Mouse (Mus musculus) left cerebral cortex, adult 8-10 months (tissue): ENCODE data around the gene Zkscan4. TPM values are rescaled to one million over a fixed set of nuclear protein-coding genes. Genes with fewer than 3 reads are reported as not detected.
"Not testable (repeated sequence)": the region's sequence is repeated elsewhere in the genome, so short reads cannot be mapped to it uniquely, and the experiment has no call there.

Experiments used
- DNase-seq, 2 experiments: peaks; one replicate each; pipeline ENCODE4 v3.0.0; 2022; ENCODE audit warnings: low spot score in 2 of 2
- total RNA-seq, 4 experiments: library from RNA; stranded (reverse); gene quantifications; 2 replicates each; pipeline ENCODE4 v1.2.4; 2022

Gene Zkscan4
- 1 to 10 TPM; 5.1 to 6.2 (median 5.8) TPM for total RNA-seq

DNA sequence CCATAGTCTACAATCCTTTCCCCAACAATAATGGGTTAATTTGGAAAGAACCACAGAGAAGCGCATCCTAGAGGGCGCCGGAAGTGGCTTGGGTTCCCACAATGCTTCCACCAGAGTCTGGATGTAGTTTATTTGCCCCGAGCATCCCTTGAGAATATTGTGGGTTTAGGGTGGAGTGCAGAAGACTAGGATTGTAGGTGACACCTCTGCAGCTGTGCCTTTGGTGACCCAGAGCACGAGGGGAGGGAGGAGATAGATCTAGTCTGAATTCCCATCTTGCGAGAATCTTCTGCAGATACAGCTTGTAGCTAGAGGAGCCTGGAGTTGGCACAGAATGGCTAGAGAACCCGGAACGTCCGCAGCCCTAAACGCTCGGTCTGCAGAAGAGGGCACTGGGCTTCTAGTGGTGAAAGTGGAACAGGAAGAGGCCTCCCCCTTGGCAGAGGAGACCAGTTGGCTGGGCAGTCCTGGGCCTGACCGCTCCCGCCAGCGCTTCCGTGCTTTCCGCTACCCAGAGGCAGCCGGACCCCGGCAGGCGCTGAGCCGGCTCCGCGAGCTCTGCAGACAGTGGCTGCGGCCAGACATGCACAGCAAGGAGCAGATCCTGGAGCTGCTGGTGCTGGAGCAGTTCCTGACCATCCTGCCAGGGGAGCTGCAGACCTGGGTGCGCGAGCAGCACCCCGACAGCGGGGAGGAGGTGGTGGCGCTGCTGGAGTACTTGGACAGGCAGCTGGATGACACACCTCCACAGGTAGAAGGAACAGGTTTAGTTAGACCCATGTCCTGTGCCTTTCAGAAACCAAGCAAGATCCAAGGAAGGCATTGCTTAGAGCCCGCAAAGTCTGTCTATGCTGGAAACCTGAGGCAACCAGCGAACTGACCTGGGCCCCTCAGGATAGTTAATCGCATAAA, at the start of gene Zkscan4, which contains the start of gene Gm10065:
Gene Zkscan4, plus strand, starts transcription at position 149 of the 912 bp plus-strand sequence.
Gene Gm10065, minus strand, starts transcription at position 683 of the 912 bp plus-strand sequence.
- peak; percentile 54 to 67 for DNase-seq

DNA sequence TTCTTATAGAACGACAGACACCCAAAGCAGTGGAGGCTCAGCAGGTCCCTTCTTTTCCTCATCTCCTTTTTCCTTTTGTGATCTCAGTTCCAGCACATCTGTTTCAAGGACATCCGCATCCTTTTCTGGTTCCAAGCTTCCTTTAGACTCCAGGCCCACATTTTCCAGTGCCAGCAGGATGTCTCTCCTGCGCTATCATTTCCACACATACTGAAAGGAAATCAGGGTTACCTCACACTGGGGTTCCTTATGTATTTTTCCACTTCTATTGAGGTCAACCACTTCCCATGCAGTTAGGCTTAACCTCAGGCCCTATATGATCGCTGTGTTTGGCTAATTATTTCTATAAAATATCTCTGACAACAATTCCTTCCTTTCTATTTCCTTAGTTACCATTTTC, 43.2 kb upstream of the Zkscan4 start:
- no peak for DNase-seq

DNA sequence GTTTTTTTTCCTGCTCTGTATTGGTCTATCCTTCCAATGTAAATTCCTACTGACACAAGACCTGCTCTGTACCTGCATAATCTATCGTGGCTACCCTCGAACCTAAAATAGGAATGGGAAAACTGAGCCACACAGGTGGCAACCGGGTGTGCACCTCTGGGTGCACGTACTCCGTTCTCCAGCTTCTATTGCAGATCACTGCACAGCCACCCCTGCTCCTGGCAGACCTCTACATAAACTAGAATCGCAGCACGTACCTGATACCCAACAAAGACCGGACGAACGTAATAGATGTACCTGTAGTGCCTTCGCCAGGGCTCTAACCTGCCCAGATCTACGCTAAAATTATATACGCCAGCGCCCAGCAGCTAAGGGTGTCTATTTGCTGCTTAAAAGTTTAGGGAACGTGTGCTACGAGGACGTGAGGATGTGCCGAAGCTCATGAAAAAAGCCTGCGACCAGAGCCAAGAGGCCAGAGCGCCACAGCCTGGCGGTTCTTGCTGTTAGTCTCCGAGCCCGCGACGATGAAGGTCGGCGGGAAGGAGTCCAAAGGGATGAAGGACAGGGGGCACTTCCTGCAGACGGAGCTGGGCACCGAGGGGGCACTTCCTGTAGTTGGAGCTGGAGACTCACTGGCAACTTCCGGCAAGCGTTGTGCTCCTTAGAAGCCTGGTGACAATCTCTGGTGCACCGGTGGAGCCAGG, 38.1 kb upstream of the Zkscan4 start, which contains the start of gene Pgbd1:
Gene Pgbd1, minus strand, starts transcription at position 556 of the 704 bp plus-strand sequence.
- peak; percentile 46 to 54 for DNase-seq

DNA sequence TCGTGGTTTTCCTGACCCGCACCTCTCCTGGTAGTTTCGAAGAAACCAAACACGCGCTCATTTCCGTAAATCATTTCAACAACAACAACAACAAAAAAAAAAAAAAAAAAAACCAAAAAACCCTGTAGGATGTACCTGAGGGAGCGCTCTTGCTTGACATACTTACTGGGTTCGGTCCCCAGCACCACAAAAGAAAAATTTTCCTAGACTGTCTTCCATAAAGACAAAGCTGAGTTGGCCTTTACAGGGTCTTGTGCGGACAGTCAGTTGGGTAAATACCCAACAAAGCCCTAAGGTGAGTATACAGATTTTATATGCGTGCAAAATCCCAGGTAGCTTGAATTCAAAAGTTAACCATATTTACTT, 37.5 kb upstream of the Zkscan4 start:
- no peak for DNase-seq

DNA sequence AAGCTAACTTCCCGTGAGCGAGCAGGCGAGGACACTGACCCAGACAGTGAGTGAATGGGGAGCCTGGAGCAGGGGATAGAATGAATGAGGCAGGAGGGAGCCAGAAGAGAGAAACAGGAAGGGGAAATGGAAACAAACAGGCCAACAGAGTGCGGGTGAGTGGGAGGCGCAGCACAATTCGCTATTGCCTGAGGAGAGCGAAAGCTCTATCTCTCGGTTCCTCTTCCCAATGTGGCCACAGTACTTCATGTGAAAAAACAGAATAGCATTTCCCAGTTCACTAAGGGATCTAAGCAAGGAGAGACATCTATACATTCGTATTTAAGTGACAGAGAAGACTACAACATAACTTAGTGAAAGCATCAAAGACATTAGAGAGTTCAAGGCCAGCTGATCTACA, 31.9 kb upstream of the Zkscan4 start:
- no peak for DNase-seq

DNA sequence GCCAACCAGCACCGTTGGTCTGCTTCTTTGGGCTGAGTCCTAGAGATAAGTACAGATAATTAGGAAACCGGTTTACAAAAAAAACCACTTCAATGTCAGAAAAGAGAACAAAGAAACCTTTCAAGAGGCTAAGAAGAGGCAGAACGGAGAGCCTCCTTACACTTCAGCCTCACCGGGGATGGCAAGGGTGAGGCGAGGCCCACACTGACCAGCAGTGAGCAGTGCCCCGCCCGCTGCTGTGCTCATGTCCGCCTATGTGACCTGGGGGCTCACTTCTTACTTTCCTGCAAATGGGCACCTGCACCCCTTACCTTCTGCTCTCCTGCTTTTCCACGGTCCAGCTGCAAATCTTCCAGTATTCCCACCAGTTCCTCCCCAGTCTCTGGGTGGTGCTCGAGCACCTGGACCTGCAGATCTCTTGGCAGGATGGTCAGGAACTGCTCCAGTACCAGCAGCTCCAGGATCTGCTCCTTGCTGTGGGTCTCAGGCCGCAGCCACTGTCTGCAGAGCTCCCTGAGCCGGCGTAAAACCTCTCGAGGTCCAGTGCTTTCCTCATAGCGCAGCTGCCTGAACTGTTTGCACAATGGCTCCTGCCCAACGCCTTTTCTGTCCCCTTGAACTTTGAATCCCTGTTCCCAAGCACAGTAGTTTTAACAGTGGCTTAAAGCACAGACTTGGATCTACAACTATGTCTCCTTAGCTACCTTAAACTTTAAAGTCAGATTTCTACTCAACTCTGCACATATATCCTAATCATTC, 30.7 kb upstream of the Zkscan4 start:
- no peak for DNase-seq

DNA sequence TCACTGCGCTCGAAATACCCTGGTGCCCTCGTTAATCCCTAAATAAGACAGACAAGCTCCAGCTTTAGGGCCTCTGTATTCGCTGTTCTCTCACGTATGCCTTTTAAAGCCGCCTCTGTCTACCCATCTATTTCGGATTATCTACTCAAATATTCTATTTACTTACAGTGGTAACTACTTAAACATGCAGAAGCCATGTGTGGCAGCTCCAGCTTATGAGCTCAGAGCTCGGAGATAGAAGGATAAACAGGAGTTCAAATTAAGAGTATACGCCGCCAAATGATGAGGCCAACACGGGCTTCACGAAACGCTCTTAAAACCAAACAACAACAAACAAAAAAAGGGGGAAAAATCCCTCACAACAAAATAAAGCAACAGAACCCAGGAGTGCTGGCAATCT, 25.7 kb upstream of the Zkscan4 start:
- no peak for DNase-seq

DNA sequence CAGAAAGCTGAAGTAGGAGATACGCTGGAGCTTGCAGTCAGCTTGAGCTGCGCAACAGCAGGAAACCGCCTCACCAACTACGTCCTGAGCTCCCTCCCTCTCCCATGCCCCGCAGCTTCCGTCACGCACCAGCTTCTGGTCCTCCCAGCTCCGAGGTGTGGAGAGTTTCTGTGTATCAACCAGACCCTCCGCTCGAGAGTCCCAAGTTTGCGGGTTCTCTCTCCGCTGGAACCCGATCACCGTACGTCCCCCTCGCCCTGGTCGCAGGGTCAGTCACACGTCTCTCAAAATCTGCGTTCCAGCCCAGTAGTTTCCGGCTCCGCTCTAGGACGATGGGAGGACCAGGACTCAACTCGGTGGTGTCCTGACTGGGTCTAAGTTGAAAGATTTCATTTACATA, 25.3 kb upstream of the Zkscan4 start, which contains the start of gene Zscan26:
Gene Zscan26, minus strand, starts transcription at position 282 of the 400 bp plus-strand sequence.
- peak; percentile 73 to 75 for DNase-seq

DNA sequence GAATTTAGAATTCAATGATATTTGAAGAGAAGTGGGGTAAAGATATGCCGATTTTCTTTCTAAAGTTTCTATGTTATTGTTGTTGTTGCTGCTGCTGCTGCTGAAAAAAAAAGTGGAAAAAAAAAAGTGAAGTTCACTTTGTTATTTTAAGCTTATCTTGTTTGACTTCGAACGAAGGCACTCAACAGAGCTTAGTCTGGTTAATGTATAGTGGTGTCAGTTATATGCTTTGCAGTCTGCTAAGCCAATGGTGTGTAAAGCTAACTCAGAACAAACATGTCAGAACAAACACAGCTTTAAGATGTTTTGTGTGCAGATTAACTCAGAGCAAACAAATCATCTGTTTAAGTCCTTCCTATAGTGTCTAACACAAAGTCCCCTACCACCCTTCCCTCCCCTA, 24.6 kb upstream of the Zkscan4 start:
- DNase-seq = no peak

DNA sequence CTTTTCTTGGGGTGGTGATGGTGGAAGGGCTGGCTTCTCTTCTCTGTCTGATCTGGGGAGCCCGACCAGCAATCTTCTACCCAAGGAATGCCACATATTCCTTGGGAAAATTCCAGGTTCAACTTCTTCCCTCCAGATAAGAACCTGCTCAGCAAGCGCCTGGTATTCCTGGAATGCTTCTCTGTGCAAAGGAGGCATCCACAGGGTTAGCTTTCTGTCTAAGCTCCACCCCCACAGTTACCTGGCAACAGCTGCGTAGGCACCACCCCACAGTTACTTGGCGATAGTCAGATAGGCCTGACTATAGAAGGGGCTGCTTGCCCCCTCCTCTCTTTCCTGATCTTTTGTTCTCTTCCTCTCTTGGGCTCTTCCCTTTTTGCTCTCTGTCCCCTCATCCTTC, 22.4 kb upstream of the Zkscan4 start:
- DNase-seq = no peak

DNA sequence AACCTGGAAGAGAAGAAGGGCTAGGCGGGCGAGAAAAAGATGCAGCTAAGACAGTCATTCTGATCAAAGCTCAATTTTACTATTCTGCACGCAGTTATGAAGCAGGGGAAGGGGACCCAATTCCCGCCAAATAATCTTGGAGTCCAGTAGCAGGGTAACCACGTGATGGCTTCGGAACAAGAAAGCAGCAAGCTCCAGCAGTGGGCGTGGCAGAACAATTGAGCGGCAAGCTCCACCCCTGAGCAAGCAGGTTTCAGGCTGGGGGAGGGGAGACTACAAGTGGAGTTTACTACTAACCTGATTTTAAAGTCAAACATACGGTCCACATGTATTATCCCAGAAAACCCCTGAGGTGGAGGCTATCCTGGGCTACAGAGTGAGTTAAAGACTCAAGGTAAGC, 16.2 kb upstream of the Zkscan4 start:
- not testable (repeated sequence) for DNase-seq

DNA sequence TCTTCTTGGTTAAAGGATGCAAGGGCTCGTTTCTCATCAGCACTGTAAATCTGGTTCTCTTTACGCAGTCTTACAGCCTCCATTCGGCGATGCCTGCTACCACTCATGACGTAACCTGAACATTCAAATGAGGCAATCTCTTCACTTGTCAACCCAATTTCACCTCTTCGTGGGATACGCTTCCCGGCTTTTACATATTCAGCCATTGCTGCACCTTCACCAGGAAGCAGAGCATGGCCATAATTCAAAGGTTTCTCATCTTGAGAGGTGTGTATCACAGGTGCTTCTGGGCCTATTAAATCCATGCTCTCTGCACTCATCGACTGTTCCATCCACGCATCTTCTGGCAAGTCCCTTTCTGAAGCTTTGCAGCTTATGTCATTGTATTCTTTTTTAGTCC, 11.4 kb upstream of the Zkscan4 start:
- no peak for DNase-seq

DNA sequence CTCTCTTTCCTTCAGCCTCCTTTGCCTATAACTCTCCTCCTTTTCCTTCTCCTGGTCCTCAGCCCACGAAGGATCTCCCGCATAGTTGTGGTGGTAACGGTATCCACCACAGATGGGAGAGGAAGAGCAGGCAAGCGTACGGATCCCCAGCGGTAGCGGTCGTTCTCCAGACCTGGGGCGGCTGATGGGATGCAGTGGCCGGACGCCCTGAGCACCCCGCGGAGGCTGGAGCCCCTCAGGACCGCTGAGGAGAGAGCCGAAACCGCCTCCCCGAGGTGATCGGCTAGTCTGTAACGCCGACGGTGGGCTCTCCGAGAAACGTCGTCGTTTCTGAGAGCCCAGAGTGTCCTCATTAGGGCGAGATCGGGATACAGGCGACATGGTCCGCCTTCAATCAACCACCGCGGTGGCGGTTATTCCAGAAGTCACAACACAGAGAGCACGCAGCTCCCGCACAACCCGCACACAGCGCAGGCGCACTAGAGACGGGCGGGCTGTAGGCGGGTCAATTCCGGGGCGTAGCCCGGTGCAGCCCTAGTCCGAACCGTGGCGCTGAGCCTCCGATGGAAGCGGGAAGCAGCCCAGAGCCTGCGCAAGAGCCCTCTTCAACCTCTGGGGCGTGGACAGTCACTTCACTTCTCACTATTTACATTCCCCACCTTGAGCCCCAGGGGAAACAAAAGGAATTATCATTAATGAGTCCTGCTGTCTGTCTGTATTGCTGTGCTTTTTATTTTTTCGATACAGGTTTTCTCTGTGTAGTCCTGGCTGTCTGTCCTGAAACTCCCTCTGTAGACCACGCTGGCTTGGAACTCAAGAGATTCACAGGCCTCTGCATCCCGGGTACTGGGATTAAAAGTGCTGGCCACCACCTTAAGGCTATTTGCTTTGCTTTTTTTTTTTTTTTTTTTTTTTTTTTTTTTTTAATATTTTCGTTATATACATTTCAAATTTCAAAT, 10.4 kb upstream of the Zkscan4 start, which contains the start of gene Nkapl:
Gene Nkapl, minus strand, starts transcription at position 449 of the 959 bp plus-strand sequence.
- peak; percentile 55 to 60 for DNase-seq

DNA sequence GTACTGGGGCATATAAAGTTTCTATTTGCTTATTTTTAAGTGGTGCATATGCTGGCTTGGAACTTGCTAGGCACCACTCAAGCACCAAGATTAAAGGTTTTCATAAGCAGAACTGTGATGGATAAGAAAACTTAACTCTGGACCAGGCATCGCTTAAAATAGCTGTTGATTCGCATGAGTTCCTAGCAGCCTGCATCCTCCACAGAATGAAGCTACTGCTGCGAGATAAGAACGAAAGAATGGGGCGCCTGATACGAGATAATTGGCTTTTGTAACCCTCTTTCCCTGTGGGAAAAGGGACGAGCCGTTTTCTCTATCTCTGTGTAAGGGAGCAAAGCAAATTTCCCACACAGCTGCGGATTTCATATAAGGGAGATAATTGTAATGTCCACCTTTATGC, 9.6 kb upstream of the Zkscan4 start:
- no peak for DNase-seq

DNA sequence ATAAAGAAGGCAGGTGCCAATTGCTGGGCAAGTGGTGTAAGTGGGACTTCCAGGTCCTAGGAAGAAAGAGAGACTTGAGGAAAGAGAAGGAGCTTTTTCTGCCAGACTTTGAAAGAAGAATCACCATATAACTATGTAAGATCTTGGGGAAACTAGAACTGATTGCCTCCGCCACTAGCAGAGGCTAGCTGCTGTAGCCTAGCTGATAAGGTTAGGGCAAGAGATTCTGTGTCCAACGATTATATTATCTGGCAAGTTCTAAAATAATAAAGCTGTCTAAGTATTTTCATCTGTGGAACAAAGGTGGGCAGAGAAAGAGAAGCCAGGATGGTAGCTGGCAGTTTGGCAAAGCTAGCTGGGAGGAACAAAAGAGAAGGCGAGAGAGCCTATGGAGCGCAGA, 6.3 kb upstream of the Zkscan4 start:
- no peak for DNase-seq

DNA sequence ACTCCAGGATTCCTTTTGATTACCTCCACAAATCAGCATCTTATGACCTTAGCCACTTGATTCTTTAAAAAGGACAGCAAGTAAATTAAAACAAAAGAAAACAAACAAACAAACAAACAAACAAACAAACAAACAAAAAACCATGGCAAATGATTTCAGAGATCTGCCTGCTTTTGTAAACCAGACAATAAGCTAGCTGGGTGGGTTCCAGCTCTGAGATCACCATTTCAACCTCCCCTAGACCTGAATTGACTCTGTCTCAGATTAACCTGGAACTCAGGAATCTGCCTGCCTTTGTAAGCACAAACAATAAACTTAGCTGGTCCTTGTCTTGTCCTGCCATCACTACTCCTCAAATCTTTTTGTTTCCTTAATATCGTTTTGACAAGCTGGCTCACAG, 8.2 kb downstream of the Zkscan4 start:
- no peak for DNase-seq

DNA sequence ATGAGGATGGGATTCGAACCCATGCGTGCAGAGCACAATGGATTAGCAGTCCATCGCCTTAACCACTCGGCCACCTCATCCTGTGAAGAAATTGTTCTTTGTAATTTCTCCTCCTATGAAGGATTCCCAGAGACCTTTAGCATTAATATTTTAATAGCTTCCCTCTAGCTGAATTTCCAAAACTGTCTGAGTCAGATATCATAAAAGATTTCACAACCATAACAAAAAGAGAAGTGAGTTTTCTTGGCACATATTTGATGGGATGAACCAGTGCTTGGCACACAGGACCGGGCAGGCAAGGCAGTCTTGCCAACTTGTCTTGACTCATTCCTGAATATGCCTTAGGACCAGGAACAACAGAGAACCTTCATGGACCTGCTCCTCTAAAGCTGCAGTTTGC, 14.1 kb downstream of the Zkscan4 start:
- no peak for DNase-seq

DNA sequence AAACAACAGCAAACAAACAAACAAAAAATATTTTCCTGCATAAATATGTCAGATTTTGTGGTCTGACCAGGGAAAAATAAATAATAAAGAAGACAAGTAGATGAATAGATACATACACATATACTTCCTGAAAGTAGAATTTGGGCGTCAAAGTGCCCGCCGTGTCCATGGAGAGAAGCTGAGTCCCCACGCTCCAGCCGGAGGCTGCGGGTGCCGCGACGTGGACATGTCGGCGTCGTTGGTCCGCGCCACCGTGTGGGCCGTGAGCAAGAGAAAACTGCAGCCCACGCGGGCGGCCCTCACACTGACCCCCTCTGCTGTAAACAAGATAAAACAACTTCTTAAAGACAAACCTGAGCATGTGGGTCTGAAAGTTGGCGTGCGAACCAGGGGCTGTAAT, 16.4 kb downstream of the Zkscan4 start, which contains the start of gene AK157302:
Gene AK157302, plus strand, starts transcription at position 144 of the 400 bp plus-strand sequence.
- no peak for DNase-seq

DNA sequence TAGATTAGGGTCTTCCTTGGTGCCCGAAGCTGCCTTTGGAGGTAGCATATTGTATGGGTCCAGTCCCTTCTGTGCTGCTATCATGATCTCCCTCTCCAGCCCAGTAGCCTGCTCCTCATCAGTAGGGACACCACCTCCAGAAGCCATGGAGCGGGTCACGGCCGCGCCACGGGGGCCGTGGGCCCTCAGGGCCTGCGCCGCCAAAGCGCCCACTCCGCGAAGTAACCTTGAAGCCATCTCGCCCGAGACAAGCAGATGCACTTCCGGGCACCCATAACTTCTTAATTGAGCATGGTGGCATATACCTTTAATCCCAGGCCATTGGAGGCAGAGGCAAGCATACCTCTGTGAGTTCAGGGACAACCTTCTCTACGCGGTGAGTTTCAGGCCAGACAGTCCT, 22.5 kb downstream of the Zkscan4 start, which contains the start of gene Gm11273:
Gene Gm11273, minus strand, starts transcription at position 237 of the 400 bp plus-strand sequence.
- not testable (repeated sequence) for DNase-seq

DNA sequence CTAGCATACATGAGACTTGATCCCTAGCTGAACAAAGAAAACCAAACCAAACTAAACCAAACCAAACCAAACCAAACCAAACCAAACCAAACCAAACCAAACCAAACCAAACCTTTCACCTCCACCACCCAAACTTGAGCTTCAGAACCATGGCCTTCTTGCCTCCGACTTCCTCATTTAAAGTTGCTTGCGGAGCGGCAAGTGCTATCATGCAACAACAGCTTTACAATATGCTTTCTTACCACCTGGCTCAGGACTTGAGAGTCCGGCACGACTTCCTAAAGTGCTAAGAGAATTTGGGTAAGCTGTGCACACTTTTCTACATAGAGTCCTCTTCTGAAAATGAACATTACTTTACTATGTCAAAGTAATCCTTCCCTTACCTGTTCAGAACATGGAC, 23.6 kb downstream of the Zkscan4 start:
- no peak for DNase-seq
